Mouse (Mus musculus): Measurements from ENCODE around the gene Stpg3. TPM values are rescaled to one million over a fixed set of nuclear protein-coding genes. Genes with fewer than 3 reads are reported as not detected.

Gene Stpg3
- total RNA-seq, 2 experiments from 2014 or later, result 0.32 TPM; not detected in 1

GRCm38 (mm10) chr2:25182664-25183063 lies 31.8 kb downstream of the Stpg3 start:
- DNase-seq (ENCODE audit: extremely low spot score in 1 of 2, low spot score in 1 of 2), result no peak

GRCm38 (mm10) chr2:25181891-25182397 lies 32.5 kb downstream of the Stpg3 start:
- DNase-seq (ENCODE audit: extremely low spot score in 1 of 2, low spot score in 1 of 2), result no peak

GRCm38 (mm10) chr2:25180973-25181890 lies 33.2 kb downstream of the Stpg3 start:
- peak in 1 of 2 experiments; percentile 32 for DNase-seq (ENCODE audit: extremely low spot score in 1 of 2, low spot score in 1 of 2)

- peak; percentile 91 to 94 for DNase-seq (ENCODE audit: extremely low spot score in 1 of 2, low spot score in 1 of 2)
Measured at GRCm38 (mm10) chr2:25180478-25180903, 33.9 kb downstream of the Stpg3 start, which contains the start of gene Nrarp. Nrarp (plus strand) TSS chr2:25180758.

GRCm38 (mm10) chr2:25179566-25180217 lies 34.7 kb downstream of the Stpg3 start:
- DNase-seq (ENCODE audit: extremely low spot score in 1 of 2, low spot score in 1 of 2), result no peak

- DNase-seq (ENCODE audit: extremely low spot score in 1 of 2, low spot score in 1 of 2), result no peak
Measured at GRCm38 (mm10) chr2:25178285-25178972, 36.0 kb downstream of the Stpg3 start.

GRCm38 (mm10) chr2:25177685-25178084 lies 36.8 kb downstream of the Stpg3 start:
- DNase-seq (ENCODE audit: extremely low spot score in 1 of 2, low spot score in 1 of 2), result peak in 1 of 2 experiments; percentile 35

- DNase-seq (ENCODE audit: extremely low spot score in 1 of 2, low spot score in 1 of 2), result no peak
Measured at GRCm38 (mm10) chr2:25177076-25177475, 37.4 kb downstream of the Stpg3 start.

- no peak for DNase-seq (ENCODE audit: extremely low spot score in 1 of 2, low spot score in 1 of 2)
Measured at GRCm38 (mm10) chr2:25176573-25176972, 37.9 kb downstream of the Stpg3 start.

- DNase-seq (ENCODE audit: extremely low spot score in 1 of 2, low spot score in 1 of 2), result no peak
Measured at GRCm38 (mm10) chr2:25175690-25176078, 38.8 kb downstream of the Stpg3 start.

- DNase-seq (ENCODE audit: extremely low spot score in 1 of 2, low spot score in 1 of 2), result no peak
Measured at GRCm38 (mm10) chr2:25174866-25175689, 39.4 kb downstream of the Stpg3 start.

- no peak for DNase-seq (ENCODE audit: extremely low spot score in 1 of 2, low spot score in 1 of 2)
Measured at GRCm38 (mm10) chr2:25173821-25174220, 40.6 kb downstream of the Stpg3 start.

- DNase-seq (ENCODE audit: extremely low spot score in 1 of 2, low spot score in 1 of 2), result no peak
Measured at GRCm38 (mm10) chr2:25172629-25173028, 41.8 kb downstream of the Stpg3 start.

GRCm38 (mm10) chr2:25171769-25172153 lies 42.7 kb downstream of the Stpg3 start:
- peak in 1 of 2 experiments; percentile 59 for DNase-seq (ENCODE audit: extremely low spot score in 1 of 2, low spot score in 1 of 2)

- DNase-seq (ENCODE audit: extremely low spot score in 1 of 2, low spot score in 1 of 2), result no peak
Measured at GRCm38 (mm10) chr2:25171101-25171768, 43.2 kb downstream of the Stpg3 start.

- no peak for DNase-seq (ENCODE audit: extremely low spot score in 1 of 2, low spot score in 1 of 2)
Measured at GRCm38 (mm10) chr2:25170326-25171100, 43.9 kb downstream of the Stpg3 start.

- no peak for DNase-seq (ENCODE audit: extremely low spot score in 1 of 2, low spot score in 1 of 2)
Measured at GRCm38 (mm10) chr2:25169778-25170177, 44.7 kb downstream of the Stpg3 start.

- no peak for DNase-seq (ENCODE audit: extremely low spot score in 1 of 2, low spot score in 1 of 2)
Measured at GRCm38 (mm10) chr2:25168665-25168978, 45.8 kb downstream of the Stpg3 start.
